Mouse (Mus musculus): Measurements from ENCODE around the gene Ntn3. TPM values are rescaled to one million over a fixed set of nuclear protein-coding genes. Genes with fewer than 3 reads are reported as not detected.

Gene Ntn3
- polyA plus RNA-seq, 1 experiment from 2014 or later, result 5.0 TPM

DNA sequence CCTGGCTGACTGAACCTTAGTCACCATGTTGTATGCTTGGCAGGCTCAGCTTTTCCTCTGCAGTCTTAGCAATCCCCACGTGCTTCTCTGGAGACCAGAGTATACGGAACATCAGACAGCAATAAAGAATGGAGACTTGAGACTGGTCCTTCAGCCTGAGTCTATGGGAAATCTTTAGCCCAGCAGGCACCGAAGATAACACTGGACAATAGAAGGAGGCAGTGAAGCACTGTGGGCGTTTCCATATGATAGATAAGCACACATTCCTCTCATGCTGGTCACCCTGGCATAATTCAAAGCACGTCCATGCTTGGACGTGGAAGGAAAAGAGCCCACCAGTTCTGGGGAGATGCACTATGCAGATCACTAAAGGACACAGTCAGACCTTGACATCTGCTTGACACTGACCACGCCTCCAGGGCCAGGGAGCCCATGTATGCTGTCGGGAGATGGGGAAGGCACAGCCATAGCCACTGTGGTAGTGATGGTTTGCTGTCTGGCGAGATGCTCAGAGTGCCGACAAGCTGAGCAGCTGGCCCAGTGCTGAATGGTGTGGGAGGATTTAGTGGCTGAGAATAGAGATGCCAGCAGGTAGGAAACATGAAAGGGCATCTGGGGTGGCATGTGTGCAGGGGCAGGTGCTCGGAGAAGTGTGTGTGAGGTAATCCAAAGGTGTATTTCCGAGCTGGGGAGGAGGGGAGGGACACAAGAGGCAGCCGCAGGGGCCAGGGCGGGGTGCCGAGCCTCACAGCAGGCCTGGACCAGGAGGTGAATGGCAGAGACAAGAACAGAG is 12.1 kb downstream of the Ntn3 start:
- no peaks in the 10 kb centered on the region for H3K9me3 ChIP-seq (ENCODE audit: control insufficient read depth, low read length)
- no peak overlapping the region for H3K4me2 ChIP-seq (replicated peaks)
- no peaks in the 10 kb centered on the region for H3K36me3 ChIP-seq (replicated peaks; ENCODE audit: control insufficient read depth, insufficient read depth)
- DNase-seq (ENCODE audit: low spot score), result no peak
- 0 out of 2 replicates have a peak, but pooled peaks cover 6% of the 10 kb centered on the region for H3K4me1 ChIP-seq (replicated peaks; ENCODE audit: control insufficient read depth, insufficient read depth, low read length)
- H3K27ac ChIP-seq, result no peak overlapping the region
- H3K9ac ChIP-seq, result no peak overlapping the region
- no peak overlapping the region for H3K4me3 ChIP-seq (replicated peaks; ENCODE audit: low read length)
- WGBS, result 59% methylated on average over 15 of the region's 15 CpGs
- H3K27me3 ChIP-seq (ENCODE audit: control insufficient read depth, insufficient read depth, low read length), result no peaks in the 10 kb centered on the region
- no peak for ATAC-seq (ENCODE audit: low FRiP score)

DNA sequence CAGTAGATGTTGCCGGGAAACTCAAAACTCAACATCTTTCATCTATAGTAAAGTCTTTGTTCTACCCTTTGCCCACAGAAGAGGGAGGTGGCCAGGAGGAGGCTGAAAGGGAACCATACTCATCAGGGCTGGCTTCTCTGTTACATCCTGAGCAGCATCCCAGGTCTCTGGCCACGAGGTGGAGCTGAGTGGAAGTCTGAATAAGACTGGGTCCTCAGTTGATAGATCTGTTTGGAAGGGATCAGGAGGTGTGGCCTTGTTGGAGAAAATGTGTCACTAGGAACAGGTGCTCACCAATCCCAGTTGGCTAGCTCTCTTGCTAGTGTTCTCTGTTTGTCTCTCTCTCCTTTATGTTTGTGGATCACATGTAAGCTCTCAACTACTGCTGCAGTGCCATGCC is 14.0 kb downstream of the Ntn3 start:
- no peaks in the 10 kb centered on the region for H3K9me3 ChIP-seq (ENCODE audit: control insufficient read depth, low read length)
- DNase-seq (ENCODE audit: low spot score), result no peak
- H3K9ac ChIP-seq, result no peak overlapping the region
- no peaks in the 10 kb centered on the region for H3K27me3 ChIP-seq (ENCODE audit: control insufficient read depth, insufficient read depth, low read length)
- 71% methylated on average over 2 of the region's 2 CpGs for WGBS
- H3K4me1 ChIP-seq (replicated peaks; ENCODE audit: control insufficient read depth, insufficient read depth, low read length), result no peaks in the 10 kb centered on the region
- ATAC-seq (ENCODE audit: low FRiP score), result no peak
- H3K4me3 ChIP-seq (replicated peaks; ENCODE audit: low read length), result no peak overlapping the region
- 0 out of 2 replicates have a peak, but pooled peaks cover under 1% of the 10 kb centered on the region for H3K36me3 ChIP-seq (replicated peaks; ENCODE audit: control insufficient read depth, insufficient read depth)
- H3K4me2 ChIP-seq (replicated peaks), result no peak overlapping the region
- no peak overlapping the region for H3K27ac ChIP-seq

DNA sequence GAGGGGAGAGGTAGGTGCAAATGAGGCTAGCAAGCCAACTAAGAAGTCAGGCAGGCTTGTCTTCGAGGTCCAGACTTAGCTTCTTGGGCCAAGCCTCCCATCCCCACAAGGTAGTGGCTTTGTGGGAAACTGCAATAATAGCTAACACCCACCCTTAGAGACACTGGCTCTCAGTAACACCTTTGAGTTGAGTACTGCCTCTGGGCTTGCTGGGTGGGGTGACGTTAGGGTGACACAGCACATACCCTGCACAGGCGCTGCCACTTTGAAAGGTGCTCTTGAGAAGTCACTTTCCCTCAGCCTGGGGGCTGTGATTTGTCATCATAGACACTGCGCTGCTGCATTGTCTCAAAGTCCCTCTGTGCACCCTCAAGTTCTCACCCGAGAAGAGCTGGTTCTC is 15.6 kb downstream of the Ntn3 start:
- Histone ChIP-seq H3K9ac (no peak overlapping the region), H3K27ac (no peak overlapping the region), H3K4me3 (replicated peaks; ENCODE audit: low read length) (no peak overlapping the region), H3K36me3 (replicated peaks; ENCODE audit: control insufficient read depth, insufficient read depth) (peaks cover 11% of the 10 kb centered on the region), H3K9me3 (ENCODE audit: control insufficient read depth, low read length) (no peaks in the 10 kb centered on the region), H3K4me1 (replicated peaks; ENCODE audit: control insufficient read depth, insufficient read depth, low read length) (no peaks in the 10 kb centered on the region), H3K4me2 (replicated peaks) (no peak overlapping the region), H3K27me3 (ENCODE audit: control insufficient read depth, insufficient read depth, low read length) (no peaks in the 10 kb centered on the region)
- WGBS, result 86% methylated on average over 5 of the region's 5 CpGs
- no peak for ATAC-seq (ENCODE audit: low FRiP score)
- DNase-seq (ENCODE audit: low spot score), result no peak

DNA sequence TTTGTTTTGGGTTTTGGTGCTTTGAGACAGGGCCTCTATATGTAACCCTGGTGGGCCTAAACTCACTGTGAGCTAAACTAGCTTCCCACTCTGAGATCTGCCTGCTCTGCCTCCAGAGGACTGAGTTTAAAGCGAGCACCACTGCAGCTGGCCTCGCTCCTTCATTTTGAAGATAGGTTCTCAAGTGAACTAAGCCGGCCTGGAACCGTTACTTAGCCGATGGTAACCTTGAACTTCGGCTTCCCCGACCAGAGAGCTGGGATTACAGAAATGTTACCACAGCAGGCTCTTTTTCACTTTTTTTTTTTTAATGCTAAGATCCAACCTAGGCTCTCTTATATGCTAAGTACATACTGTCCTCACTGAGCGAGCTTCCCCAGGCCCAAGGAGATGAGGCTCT is 16.1 kb downstream of the Ntn3 start:
- H3K9ac ChIP-seq, result no peak overlapping the region
- DNase-seq (ENCODE audit: low spot score) (no peak), ATAC-seq (ENCODE audit: low FRiP score) (no peak)
- 88% methylated on average over 8 of the region's 8 CpGs for WGBS
- peaks cover 16% of the 10 kb centered on the region for H3K36me3 ChIP-seq (replicated peaks; ENCODE audit: control insufficient read depth, insufficient read depth)
- no peak overlapping the region for H3K4me3 ChIP-seq (replicated peaks; ENCODE audit: low read length)
- no peaks in the 10 kb centered on the region for H3K4me1 ChIP-seq (replicated peaks; ENCODE audit: control insufficient read depth, insufficient read depth, low read length)
- H3K27ac ChIP-seq, result no peak overlapping the region
- H3K27me3 ChIP-seq (ENCODE audit: control insufficient read depth, insufficient read depth, low read length), result no peaks in the 10 kb centered on the region
- no peaks in the 10 kb centered on the region for H3K9me3 ChIP-seq (ENCODE audit: control insufficient read depth, low read length)
- no peak overlapping the region for H3K4me2 ChIP-seq (replicated peaks)

DNA sequence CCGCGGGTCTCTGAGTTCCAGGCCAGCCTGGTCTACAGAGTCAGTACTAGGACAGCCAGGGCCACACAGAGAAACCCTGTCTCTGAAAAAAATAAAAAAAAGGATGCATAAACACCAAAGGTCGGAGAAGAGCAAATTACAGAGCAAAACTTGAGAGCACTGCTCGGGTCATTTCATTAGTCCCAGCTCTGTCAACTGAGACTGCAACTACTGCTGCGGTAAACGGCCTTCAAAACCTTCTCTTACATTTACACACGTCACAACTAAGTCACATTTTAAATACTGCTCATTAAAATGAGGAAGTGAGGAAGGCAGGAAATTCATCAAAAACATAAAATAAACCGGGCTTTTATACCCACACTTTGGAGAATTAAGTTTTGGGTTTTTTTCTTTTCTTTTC is 16.5 kb downstream of the Ntn3 start:
- Histone ChIP-seq H3K9me3 (ENCODE audit: control insufficient read depth, low read length) (no peaks in the 10 kb centered on the region), H3K4me2 (replicated peaks) (no peak overlapping the region), H3K27me3 (ENCODE audit: control insufficient read depth, insufficient read depth, low read length) (no peaks in the 10 kb centered on the region), H3K9ac (no peak overlapping the region), H3K36me3 (replicated peaks; ENCODE audit: control insufficient read depth, insufficient read depth) (peaks cover 19% of the 10 kb centered on the region), H3K4me1 (replicated peaks; ENCODE audit: control insufficient read depth, insufficient read depth, low read length) (no peaks in the 10 kb centered on the region), H3K4me3 (replicated peaks; ENCODE audit: low read length) (no peak overlapping the region), H3K27ac (no peak overlapping the region)
- ATAC-seq (ENCODE audit: low FRiP score) (no peak), DNase-seq (ENCODE audit: low spot score) (no peak)
- WGBS, result 85% methylated on average over 8 of the region's 8 CpGs

DNA sequence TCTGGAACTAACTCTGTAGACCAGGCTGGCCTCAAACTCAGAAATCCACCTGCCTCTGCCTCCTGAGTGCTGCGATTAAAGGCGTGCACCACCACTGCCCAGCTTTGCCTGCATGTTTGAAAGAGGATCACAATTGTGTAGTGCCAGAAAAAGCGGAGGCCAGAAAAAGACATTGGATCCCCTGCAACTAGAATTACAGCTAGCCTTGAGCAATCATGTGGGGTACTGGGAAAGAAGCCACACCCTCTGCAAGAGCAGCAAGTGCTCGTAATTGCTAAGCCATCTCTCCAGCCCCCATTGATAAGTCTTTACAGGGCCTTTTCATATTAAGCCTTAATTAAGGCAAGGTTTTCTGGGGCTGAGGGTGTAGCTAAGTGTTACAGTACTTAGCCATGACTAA is 17.9 kb downstream of the Ntn3 start:
- Histone ChIP-seq H3K4me2 (replicated peaks) (no peak overlapping the region), H3K9me3 (ENCODE audit: control insufficient read depth, low read length) (no peaks in the 10 kb centered on the region), H3K36me3 (replicated peaks; ENCODE audit: control insufficient read depth, insufficient read depth) (peaks cover 22% of the 10 kb centered on the region), H3K9ac (no peak overlapping the region), H3K27ac (no peak overlapping the region), H3K4me1 (replicated peaks; ENCODE audit: control insufficient read depth, insufficient read depth, low read length) (no peaks in the 10 kb centered on the region), H3K27me3 (ENCODE audit: control insufficient read depth, insufficient read depth, low read length) (no peaks in the 10 kb centered on the region), H3K4me3 (replicated peaks; ENCODE audit: low read length) (no peak overlapping the region)
- DNase-seq (ENCODE audit: low spot score) (no peak), ATAC-seq (ENCODE audit: low FRiP score) (no peak)
- WGBS, result 82% methylated on average over 4 of the region's 4 CpGs

DNA sequence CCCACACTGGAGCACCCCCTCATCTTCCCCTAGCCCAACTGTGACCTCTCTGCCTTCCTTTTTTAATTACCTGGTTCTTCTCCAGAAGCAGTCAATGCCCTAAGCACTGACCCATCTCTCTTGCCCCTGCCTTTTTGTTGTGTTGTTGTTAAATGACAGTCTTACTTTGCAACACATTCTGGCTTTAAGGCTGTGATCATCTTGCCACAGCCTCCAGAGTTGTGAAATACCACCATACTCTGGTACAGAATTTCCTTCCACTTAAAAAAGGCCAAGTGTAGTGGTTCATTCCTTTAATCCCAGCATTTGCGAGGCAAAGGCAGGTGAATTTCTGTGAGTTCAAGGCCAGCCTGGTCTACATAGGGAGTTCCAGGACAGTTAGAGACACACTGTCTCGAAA is 18.4 kb downstream of the Ntn3 start:
- H3K9me3 ChIP-seq (ENCODE audit: control insufficient read depth, low read length), result no peaks in the 10 kb centered on the region
- no peaks in the 10 kb centered on the region for H3K4me1 ChIP-seq (replicated peaks; ENCODE audit: control insufficient read depth, insufficient read depth, low read length)
- DNase-seq (ENCODE audit: low spot score) (no peak), ATAC-seq (ENCODE audit: low FRiP score) (no peak)
- H3K27me3 ChIP-seq (ENCODE audit: control insufficient read depth, insufficient read depth, low read length), result no peaks in the 10 kb centered on the region
- no peak overlapping the region for H3K4me3 ChIP-seq (replicated peaks; ENCODE audit: low read length)
- no peak overlapping the region for H3K4me2 ChIP-seq (replicated peaks)
- no peak overlapping the region for H3K9ac ChIP-seq
- H3K36me3 ChIP-seq (replicated peaks; ENCODE audit: control insufficient read depth, insufficient read depth), result peaks cover 26% of the 10 kb centered on the region
- H3K27ac ChIP-seq, result no peak overlapping the region
- 83% methylated on average over 2 of the region's 2 CpGs for WGBS

DNA sequence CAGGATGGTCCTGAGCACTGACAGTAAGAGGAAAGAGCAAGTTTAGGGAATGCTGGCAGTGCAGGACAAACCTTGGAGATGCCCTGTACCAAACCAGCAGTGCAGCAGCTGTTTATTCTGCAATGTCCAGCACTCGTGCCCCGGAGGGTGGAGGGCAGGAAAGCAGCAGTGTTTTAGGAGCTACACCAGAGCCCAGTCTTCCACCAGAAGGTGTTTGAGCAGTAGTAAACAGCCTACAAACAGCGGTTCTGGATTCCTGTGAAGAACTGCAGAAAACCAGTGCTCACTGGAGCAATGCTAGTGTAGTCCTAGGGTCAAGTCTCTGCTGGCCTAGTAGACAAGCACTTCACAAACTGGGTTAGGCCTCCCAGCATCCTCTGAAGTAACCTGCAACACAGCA is 35.1 kb downstream of the Ntn3 start:
- no peak overlapping the region for H3K4me2 ChIP-seq (replicated peaks)
- H3K36me3 ChIP-seq (replicated peaks; ENCODE audit: control insufficient read depth, insufficient read depth), result no peaks in the 10 kb centered on the region; the same call in 1 of the 2 replicates
- no peak overlapping the region for H3K27ac ChIP-seq
- WGBS, result 86% methylated on average over 3 of the region's 3 CpGs
- DNase-seq (ENCODE audit: low spot score) (no peak), ATAC-seq (ENCODE audit: low FRiP score) (no peak)
- H3K4me1 ChIP-seq (replicated peaks; ENCODE audit: control insufficient read depth, insufficient read depth, low read length), result peaks cover 7% of the 10 kb centered on the region
- no peak overlapping the region for H3K9ac ChIP-seq
- no peak overlapping the region for H3K4me3 ChIP-seq (replicated peaks; ENCODE audit: low read length)
- no peaks in the 10 kb centered on the region for H3K9me3 ChIP-seq (ENCODE audit: control insufficient read depth, low read length)
- H3K27me3 ChIP-seq (ENCODE audit: control insufficient read depth, insufficient read depth, low read length), result no peaks in the 10 kb centered on the region

DNA sequence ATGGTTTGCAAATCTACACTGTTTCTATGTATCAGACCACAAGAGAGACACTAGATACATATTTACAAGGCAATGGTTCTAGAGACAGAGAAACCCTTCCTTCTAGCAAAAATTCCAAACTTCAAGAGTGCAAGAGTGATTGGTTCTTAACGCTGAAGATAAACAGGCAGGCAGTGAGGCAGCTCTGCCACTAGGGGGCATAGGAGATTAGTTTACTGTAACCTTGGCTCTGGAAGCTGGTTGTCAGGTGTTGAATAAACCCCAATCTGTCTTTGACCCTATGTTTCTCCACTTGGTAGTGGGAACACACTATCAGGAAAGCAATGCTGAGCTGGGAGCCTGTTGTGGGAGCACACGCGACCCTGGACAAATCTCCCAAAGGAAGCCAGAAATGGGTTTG is 35.9 kb downstream of the Ntn3 start:
- ATAC-seq (ENCODE audit: low FRiP score), result no peak
- no peak overlapping the region for H3K27ac ChIP-seq
- H3K4me3 ChIP-seq (replicated peaks; ENCODE audit: low read length), result no peak overlapping the region

DNA sequence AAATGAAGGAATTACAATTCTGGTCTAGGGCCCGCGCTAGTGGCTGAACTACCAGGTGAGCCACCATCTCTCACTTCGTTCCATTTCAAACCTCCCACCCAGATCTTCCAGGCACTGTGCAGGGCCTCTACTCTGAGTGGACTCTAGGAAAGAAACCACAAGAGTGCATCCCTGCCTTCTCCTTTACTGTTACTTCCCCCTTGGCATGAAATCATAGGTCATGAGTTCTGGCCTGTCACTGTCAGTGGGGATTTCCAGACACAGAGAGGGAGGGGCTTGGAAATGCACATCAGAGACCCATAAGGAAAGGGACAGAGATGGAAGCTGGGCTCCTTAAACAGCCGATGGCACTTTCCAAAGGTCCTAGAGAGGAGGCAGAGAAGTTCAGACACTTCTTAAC is 37.6 kb downstream of the Ntn3 start:
- WGBS, result 82% methylated on average over 4 of the region's 4 CpGs
- ATAC-seq (ENCODE audit: low FRiP score) (no peak), DNase-seq (ENCODE audit: low spot score) (no peak)
- Histone ChIP-seq H3K27ac (no peak overlapping the region), H3K9ac (no peak overlapping the region), H3K27me3 (ENCODE audit: control insufficient read depth, insufficient read depth, low read length) (no peaks in the 10 kb centered on the region), H3K4me2 (replicated peaks) (no peak overlapping the region), H3K9me3 (ENCODE audit: control insufficient read depth, low read length) (no peaks in the 10 kb centered on the region), H3K36me3 (replicated peaks; ENCODE audit: control insufficient read depth, insufficient read depth) (peaks cover 12% of the 10 kb centered on the region), H3K4me3 (replicated peaks; ENCODE audit: low read length) (no peak overlapping the region), H3K4me1 (replicated peaks; ENCODE audit: control insufficient read depth, insufficient read depth, low read length) (peaks cover 24% of the 10 kb centered on the region)

More for the DNA sequence above, 35.9 kb downstream of the Ntn3 start:
- H3K4me2 ChIP-seq (replicated peaks), result no peak overlapping the region
- H3K9me3 ChIP-seq (ENCODE audit: control insufficient read depth, low read length), result no peaks in the 10 kb centered on the region
- DNase-seq (ENCODE audit: low spot score), result peak; percentile 88
- peaks cover 7% of the 10 kb centered on the region for H3K4me1 ChIP-seq (replicated peaks; ENCODE audit: control insufficient read depth, insufficient read depth, low read length)
- no peaks in the 10 kb centered on the region; the same call in 1 of the 2 replicates for H3K36me3 ChIP-seq (replicated peaks; ENCODE audit: control insufficient read depth, insufficient read depth)
- H3K27me3 ChIP-seq (ENCODE audit: control insufficient read depth, insufficient read depth, low read length), result no peaks in the 10 kb centered on the region
- WGBS, result 6% methylated on average over 3 of the region's 3 CpGs
- no peak overlapping the region for H3K9ac ChIP-seq

Measured in hindbrain, embryonic 14.5 days (tissue).